Mouse (Mus musculus) embryonic fibroblast, embryonic 13.5 days (primary cell): Measurements from ENCODE around the gene Tcf7l2.

Source experiments
- CTCF ChIP-seq: IDR thresholded peaks from 2 replicates; pipeline ENCODE4 v1.5.1; 2011; ENCODE audit warnings: mild to moderate bottlenecking, control low read depth, low read length, moderate library complexity, borderline replicate concordance; ENCODE audit not compliant: insufficient read depth
- POLR2A ChIP-seq: IDR thresholded peaks from 2 replicates; pipeline ENCODE4 v1.6.1; 2011; ENCODE audit warnings: low read depth, mild to moderate bottlenecking, control low read depth, low read length, moderate library complexity

DNA sequence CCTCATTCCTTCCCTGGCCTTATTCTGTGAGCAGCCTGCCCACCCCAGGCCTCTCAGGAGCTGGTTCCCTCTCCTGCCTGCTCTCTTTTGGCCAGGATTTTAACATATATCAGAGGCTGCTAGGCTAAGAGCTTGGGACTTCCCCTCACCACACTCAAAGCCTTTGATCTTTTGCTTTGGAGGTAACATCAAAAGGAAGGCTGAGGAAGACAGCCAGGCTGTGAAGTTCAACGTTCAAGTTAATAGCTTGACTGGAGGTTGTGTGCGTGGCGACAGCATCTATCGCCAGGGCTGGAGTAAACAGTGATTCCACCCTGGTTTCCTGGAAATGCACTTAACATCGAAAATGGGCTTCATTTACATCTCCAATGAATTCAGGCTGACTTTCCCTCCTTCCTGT, 51.0 kb downstream of the Tcf7l2 start:
- no peak for TF ChIP-seq CTCF
- no peak for TF ChIP-seq POLR2A
